Mouse (Mus musculus) testis, adult 2 months (tissue): ENCODE measurements around the gene Cyp2b23.

Experiments
- CTCF ChIP-seq: fragments of 200-500 bp; IDR thresholded peaks from 2 replicates; pipeline ENCODE4 v1.5.1; 2012; ENCODE audit warnings: low read depth, mild to moderate bottlenecking, inconsistent platforms, low read length, moderate library complexity; ENCODE audit not compliant: control insufficient read depth, insufficient read depth, insufficient replicate concordance
- POLR2A ChIP-seq: fragments of 200-500 bp; IDR thresholded peaks from 2 replicates; pipeline ENCODE4 v1.6.1; 2012; ENCODE audit warnings: low read depth, mild to moderate bottlenecking, inconsistent platforms, low read length, moderate library complexity; ENCODE audit not compliant: control insufficient read depth

- TF ChIP-seq CTCF (no peak), POLR2A (no peak)
These were observed 24.8 kb upstream of the Cyp2b23 start for GRCm38 (mm10) chr7:26711061-26711460.
